Mouse (Mus musculus): ENCODE results near the gene Med8.
A peak's percentile ranks its signal among the peaks of the same experiment; 100 is the strongest.

Med8 gene

DNA sequence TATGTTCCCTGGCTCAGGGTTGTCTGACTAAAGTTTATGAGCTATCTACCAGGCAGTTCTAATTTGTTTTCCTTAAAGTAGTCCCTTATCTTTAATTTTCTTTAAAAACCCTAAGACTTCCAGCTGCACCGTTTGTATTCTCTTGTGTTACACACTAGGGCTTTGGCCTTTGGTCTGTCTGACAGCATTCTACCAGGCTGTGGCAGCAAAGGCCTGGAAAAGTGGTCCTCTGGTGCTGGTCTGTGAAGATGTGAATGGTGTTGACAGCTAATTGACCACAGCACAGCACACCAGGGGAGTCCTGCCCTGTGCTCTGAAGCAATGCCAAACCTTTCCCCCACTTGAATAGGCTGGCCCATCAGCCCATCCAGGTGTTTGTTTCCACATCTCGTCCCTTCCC lies 6.6 kb downstream of the Med8 start:
- no peak for DNase-seq (ENCODE audit: low read depth)

GRCm38 (mm10) chr4:118416329-118416728 lies 7.2 kb downstream of the Med8 start:
- no peak for DNase-seq (ENCODE audit: low read depth)

GRCm38 (mm10) chr4:118417112-118417797 lies 8.1 kb downstream of the Med8 start:
- DNase-seq (ENCODE audit: low read depth): no peak

DNA sequence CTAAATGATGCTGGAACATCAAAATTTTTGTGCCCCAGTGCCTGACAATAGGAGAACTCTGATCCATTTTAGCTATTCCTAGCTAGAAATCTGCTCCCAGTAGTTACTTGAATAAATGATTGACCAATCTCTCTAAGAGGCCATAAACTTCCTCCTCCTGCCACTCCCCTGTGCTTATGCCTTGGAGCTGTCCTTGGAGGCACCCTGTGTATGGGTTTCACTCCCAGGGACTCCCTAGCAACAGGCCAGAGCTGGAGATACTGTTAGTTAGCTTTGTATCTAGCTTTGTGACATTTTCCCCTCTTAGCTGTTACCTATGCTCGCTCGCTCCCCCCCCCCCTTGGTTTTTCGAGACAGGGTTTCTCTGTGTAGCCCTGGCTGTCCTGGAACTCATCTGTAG lies 12.2 kb downstream of the Med8 start:
- no peak for DNase-seq (ENCODE audit: low read depth)

- DNase-seq (ENCODE audit: low read depth): no peak
Measured at GRCm38 (mm10) chr4:118424541-118425160, 15.5 kb downstream of the Med8 start.

DNA sequence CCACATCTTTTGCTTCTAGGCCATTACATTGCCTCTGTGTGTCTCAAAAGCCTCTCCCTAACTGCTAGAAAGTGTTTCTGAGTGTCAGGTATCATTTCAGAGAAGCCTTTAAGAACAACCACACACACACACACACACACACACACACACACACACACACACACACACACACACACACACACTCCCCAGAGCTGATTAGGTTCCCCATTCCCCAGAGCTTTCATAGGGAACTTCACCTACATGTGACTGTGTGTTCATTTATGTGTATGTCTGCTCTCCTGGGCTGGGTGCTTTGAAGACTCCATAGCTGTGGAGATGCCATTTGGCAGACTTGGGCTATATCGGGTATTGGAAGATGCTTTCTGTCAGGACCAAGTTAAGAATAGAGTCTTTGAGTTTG lies 16.2 kb downstream of the Med8 start:
- DNase-seq (ENCODE audit: low read depth): no peak

- no peak for DNase-seq (ENCODE audit: low read depth)
Measured at GRCm38 (mm10) chr4:118427415-118427767, 18.3 kb downstream of the Med8 start.

DNA sequence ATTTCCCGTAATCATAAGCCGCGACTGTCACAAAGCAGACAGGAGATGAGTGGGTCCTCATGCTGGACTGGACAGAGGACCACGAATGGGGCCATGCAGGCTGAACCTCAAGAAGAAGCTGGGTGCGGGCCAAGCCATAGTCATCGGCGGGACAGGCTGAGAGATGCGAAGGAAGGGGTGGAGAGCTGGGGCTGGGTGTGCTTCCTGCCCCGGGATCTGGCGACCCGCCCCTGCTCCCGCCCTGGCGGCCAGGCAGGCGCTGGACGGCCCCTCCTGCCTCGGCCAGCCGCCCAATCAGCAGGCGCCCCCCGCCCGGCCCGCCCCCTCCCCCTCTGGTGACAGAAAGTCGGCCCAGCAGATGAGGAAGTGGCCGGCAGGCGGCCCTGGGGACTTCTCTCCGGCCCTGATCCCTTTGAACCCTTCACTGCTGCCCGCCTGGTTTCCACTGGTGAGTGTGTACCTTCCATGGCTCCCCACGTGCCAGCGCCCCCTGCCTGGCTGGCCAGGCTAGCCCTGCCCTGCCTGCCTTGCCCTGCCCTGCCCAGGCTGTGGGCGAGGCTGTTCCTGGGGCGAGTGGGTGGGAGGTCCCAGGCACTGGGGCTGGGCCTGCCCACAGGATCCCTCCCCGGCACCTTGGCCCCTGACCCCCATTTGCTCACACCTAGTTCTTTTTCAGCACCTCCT lies 18.8 kb downstream of the Med8 start, which contains the start of gene Elovl1:
Gene Elovl1, plus strand, starts transcription at position 326 of the 684 bp plus-strand sequence.
- DNase-seq (ENCODE audit: low read depth): peak; percentile 72

GRCm38 (mm10) chr4:118428531-118429214 lies 19.5 kb downstream of the Med8 start:
- DNase-seq (ENCODE audit: low read depth): no peak

GRCm38 (mm10) chr4:118429215-118429895 lies 20.2 kb downstream of the Med8 start:
- DNase-seq (ENCODE audit: low read depth): no peak

- no peak for DNase-seq (ENCODE audit: low read depth)
Measured at GRCm38 (mm10) chr4:118432332-118432731, 23.2 kb downstream of the Med8 start.

GRCm38 (mm10) chr4:118436820-118437603 lies 27.9 kb downstream of the Med8 start, which contains the start of gene Cdc20:
TSS of gene Cdc20 (minus strand) at chr4:118437352.
- peak; percentile 87 for DNase-seq (ENCODE audit: low read depth)

DNA sequence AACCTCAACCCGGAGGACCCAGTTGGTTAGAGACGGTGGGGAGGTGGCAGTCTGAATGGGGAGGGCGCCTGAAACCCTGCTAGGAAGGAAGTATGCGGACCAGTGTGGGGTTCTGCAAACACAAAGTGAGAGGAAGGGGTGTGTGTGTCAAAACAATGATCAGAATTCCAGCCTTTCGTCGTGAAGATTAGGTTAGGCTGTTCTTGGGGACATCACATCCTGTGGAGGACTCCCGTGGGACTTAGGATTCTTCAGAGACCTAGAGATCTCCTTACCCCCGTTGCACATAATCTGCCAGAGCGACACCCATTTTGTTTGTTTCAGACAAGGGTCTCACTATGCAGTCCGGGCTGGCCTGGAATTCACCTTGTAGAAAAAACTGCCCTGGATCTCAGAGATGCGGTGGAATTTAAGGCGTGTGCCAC lies 28.7 kb downstream of the Med8 start:
- DNase-seq (ENCODE audit: low read depth): no peak

GRCm38 (mm10) chr4:118445088-118445487 lies 36.0 kb downstream of the Med8 start:
- DNase-seq (ENCODE audit: low read depth): no peak

GRCm38 (mm10) chr4:118445781-118446414 lies 36.8 kb downstream of the Med8 start:
- no peak for DNase-seq (ENCODE audit: low read depth)

GRCm38 (mm10) chr4:118446415-118447153 lies 37.4 kb downstream of the Med8 start:
- no peak for DNase-seq (ENCODE audit: low read depth)

GRCm38 (mm10) chr4:118457345-118457975 lies 48.3 kb downstream of the Med8 start, which contains the start of gene Mpl:
TSS of gene Mpl (minus strand) at chr4:118457513.
- DNase-seq (ENCODE audit: low read depth): no peak

DNA sequence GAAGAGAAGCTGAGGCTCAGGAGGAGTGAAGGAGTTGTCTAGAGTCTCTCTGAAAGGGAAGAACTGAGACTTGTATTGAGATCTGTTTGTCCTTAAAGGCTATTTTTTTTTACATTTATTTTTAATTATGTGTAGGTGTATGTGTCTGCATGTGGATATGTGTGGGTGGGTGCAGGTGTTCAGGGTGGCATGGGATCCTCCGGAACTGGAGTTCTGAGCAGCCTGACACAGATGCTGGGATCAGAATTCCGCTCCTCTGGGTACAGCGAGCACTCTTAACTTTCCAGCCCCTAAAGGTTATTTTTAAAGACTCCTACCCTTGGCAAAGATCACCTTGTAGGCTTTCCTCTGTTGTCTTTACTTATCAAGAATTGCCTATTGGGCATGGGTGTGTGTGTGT lies 55.8 kb downstream of the Med8 start:
- DNase-seq (ENCODE audit: low read depth): no peak
